Comparison of ENCODE assay signal across 16 mouse cellular contexts in the genomic region with DNA sequence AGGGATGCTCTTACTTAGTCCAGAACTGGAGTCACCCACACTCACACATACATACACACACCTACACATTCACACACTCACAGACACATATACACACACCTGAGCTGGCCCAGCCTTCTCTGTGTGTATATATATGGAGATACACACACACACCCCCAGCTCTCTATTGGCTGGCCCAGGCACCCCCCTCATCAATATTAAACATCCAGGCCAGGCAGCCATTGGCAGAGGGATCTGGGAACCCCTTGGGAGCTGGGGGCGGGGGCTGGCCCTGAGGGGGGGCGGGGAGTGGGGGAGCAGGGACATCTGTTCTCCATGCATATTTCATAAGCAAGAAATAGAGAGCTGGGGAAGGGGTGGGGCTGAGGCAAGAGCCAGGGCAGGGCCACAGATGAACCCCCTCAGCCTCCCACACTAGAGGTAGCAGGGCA. TPM values are rescaled to one million over a fixed set of nuclear protein-coding genes. Genes with fewer than 3 reads are reported as not detected.
DNase-seq lines count a peak whose midpoint lies in the region; ATAC-seq and TF ChIP-seq lines count a peak whose summit lies in the region.
"Had no signal": no experiment of that assay in that cellular context is flagged by ENCODE, and none has a peak within 500 bp of the region (broad histone marks: within the 10 kb centered on the region; RNA-seq: fewer than 3 reads in every experiment).

Gene Nhlh1 (minus strand): TSS at position 83 of the 431 bp plus-strand sequence.

- peak; percentile 69 for ATAC-seq in embryonic facial prominence, embryonic 15.5 days (ENCODE audit: insufficient number of reproducible peaks, low FRiP score, low TSS enrichment, low read depth)
- ATAC-seq in hindbrain, embryonic 14.5 days (ENCODE audit: low FRiP score) = peak; percentile 66
- ATAC-seq in neural tube, embryonic 12.5 days (ENCODE audit: low FRiP score, low read depth) = peak; percentile 77
- ATAC-seq: CD4-positive, CD25-positive, alpha-beta regulatory T cell, adult 4 months; Patski had no signal

- 9% methylated on average over 2 of the region's 2 CpGs for WGBS in embryonic facial prominence, embryonic 15.5 days
- WGBS in hindbrain, embryonic 14.5 days = 6% methylated on average over 2 of the region's 2 CpGs
- WGBS in neural tube, embryonic 12.5 days = 34% methylated on average over 2 of the region's 2 CpGs

- peak within 1 kb of the TSS; percentile 53; the same call in 1 of the 2 replicates for H3K27ac ChIP-seq in layer of hippocampus, adult 2 months
- 0 out of 2 replicates have a peak within 1 kb of the TSS, but pooled peaks have one; percentile 13 for H3K27ac ChIP-seq in embryonic facial prominence, embryonic 15.5 days (replicated peaks)
- peak within 1 kb of the TSS; percentile 78 for H3K27ac ChIP-seq in hindbrain, embryonic 14.5 days
- peak within 1 kb of the TSS; percentile 72 for H3K27ac ChIP-seq in neural tube, embryonic 12.5 days
- H3K27ac ChIP-seq: heart, embryonic 15.5 days had no signal

- TF ChIP-seq CTCF in layer of hippocampus, adult 2 months (conservative IDR thresholded peaks at IDR 0.05) = no peak

- DNase-seq in layer of hippocampus, adult 2 months (ENCODE audit: low spot score in 2 of 2) = no peak
- no peak for DNase-seq in layer of hippocampus, postnatal 25 days (ENCODE audit: extremely low spot score in 1 of 2, low spot score in 1 of 2)
- no peak for DNase-seq in hindbrain, embryonic 14.5 days (ENCODE audit: low spot score)
- no peak for DNase-seq in spleen, adult 18-20 months
- DNase-seq in kidney, adult 11 months = no peak
- no peak for DNase-seq in kidney, postnatal 36 days
- DNase-seq: adrenal gland, postnatal 36 days; cerebellum, postnatal 25 days; kidney, adult 9 months had no signal

- no peak within 1 kb of the TSS for H3K9ac ChIP-seq in embryonic facial prominence, embryonic 15.5 days
- peak within 1 kb of the TSS; percentile 45; the same call in 1 of the 2 replicates for H3K9ac ChIP-seq in hindbrain, embryonic 14.5 days
- H3K9ac ChIP-seq in neural tube, embryonic 12.5 days = peak within 1 kb of the TSS; percentile 48; the same call in 1 of the 2 replicates
- H3K9ac ChIP-seq: heart, embryonic 15.5 days had no signal

- no peak within 1 kb of the TSS; the same call in 1 of the 2 replicates for H3K4me2 ChIP-seq in embryonic facial prominence, embryonic 15.5 days (replicated peaks)
- H3K4me2 ChIP-seq in hindbrain, embryonic 14.5 days (replicated peaks) = peak within 1 kb of the TSS; percentile 66
- peak within 1 kb of the TSS; percentile 84 for H3K4me2 ChIP-seq in neural tube, embryonic 12.5 days (replicated peaks)
- H3K4me2 ChIP-seq: heart, embryonic 15.5 days had no signal

- H3K36me3 ChIP-seq in embryonic facial prominence, embryonic 15.5 days = no peaks in the 10 kb centered on the region
- H3K36me3 ChIP-seq in hindbrain, embryonic 14.5 days (replicated peaks; ENCODE audit: control insufficient read depth, insufficient read depth) = no peaks in the 10 kb centered on the region
- no peaks in the 10 kb centered on the region for H3K36me3 ChIP-seq in neural tube, embryonic 12.5 days
- H3K36me3 ChIP-seq: heart, embryonic 15.5 days had no signal

- peaks cover 43% of the 10 kb centered on the region for H3K27me3 ChIP-seq in embryonic facial prominence, embryonic 15.5 days
- no peaks in the 10 kb centered on the region for H3K27me3 ChIP-seq in hindbrain, embryonic 14.5 days (ENCODE audit: control insufficient read depth, insufficient read depth, low read length)
- H3K27me3 ChIP-seq in neural tube, embryonic 12.5 days (replicated peaks) = peaks cover 7% of the 10 kb centered on the region
- H3K27me3 ChIP-seq: Patski had no signal

- H3K9me3 ChIP-seq in embryonic facial prominence, embryonic 15.5 days (replicated peaks) = no peaks in the 10 kb centered on the region
- H3K9me3 ChIP-seq in hindbrain, embryonic 14.5 days (ENCODE audit: control insufficient read depth, low read length) = no peaks in the 10 kb centered on the region
- no peaks in the 10 kb centered on the region for H3K9me3 ChIP-seq in neural tube, embryonic 12.5 days
- H3K9me3 ChIP-seq: heart, embryonic 15.5 days had no signal

- H3K4me3 ChIP-seq in layer of hippocampus, adult 2 months = no peak within 1 kb of the TSS
- 0 out of 2 replicates have a peak within 1 kb of the TSS, but pooled peaks have one; percentile 6 for H3K4me3 ChIP-seq in embryonic facial prominence, embryonic 15.5 days (replicated peaks)
- H3K4me3 ChIP-seq in hindbrain, embryonic 14.5 days (replicated peaks; ENCODE audit: low read length) = peak within 1 kb of the TSS; percentile 36
- H3K4me3 ChIP-seq in neural tube, embryonic 12.5 days = peak within 1 kb of the TSS; percentile 38
- H3K4me3 ChIP-seq: heart, embryonic 15.5 days had no signal

- peaks cover 33% of the 10 kb centered on the region for H3K4me1 ChIP-seq in embryonic facial prominence, embryonic 15.5 days
- H3K4me1 ChIP-seq in hindbrain, embryonic 14.5 days (replicated peaks; ENCODE audit: control insufficient read depth, insufficient read depth, low read length) = peaks cover 38% of the 10 kb centered on the region
- H3K4me1 ChIP-seq in neural tube, embryonic 12.5 days = peaks cover 73% of the 10 kb centered on the region

RNA-seq across cellular contexts. Expression of gene Nhlh1, which starts in this region (rescaled TPM):
- total RNA-seq in layer of hippocampus, adult 2 months (2021) = 1 to 10 TPM in 1 of 2 experiments, under 1 TPM in 1; 0.79 to 1.2 TPM
- total RNA-seq in layer of hippocampus, postnatal 25 days (2021) = 1 to 10 TPM; 1.3 to 1.6 TPM
- polyA plus RNA-seq in embryonic facial prominence, embryonic 15.5 days (2015; fragmentation: Nextera tagmentation; extraction: Ambion mirVana) = 2.1 and 2.7 TPM in 2 replicates
- polyA plus RNA-seq in hindbrain, embryonic 14.5 days (2014; fragmentation: Nextera tagmentation; extraction: Ambion mirVana) = 2.7 and 3.6 TPM in 2 replicates
- 18.2 and 21.7 TPM in 2 replicates for polyA plus RNA-seq in neural tube, embryonic 12.5 days (2016; fragmentation: Nextera tagmentation; extraction: Ambion mirVana)
- total RNA-seq: adrenal gland, postnatal 36 days had no signal
- polyA plus RNA-seq: CD4-positive, CD25-positive, alpha-beta regulatory T cell, adult 4 months; heart, embryonic 15.5 days; lung, embryonic 16.5 days; Patski; stomach, embryonic 14.5 days had no signal

Comparison
In these comparisons a context has a peak if more than half of its experiments do, and no peak if none do; other contexts are left out.
1. H3K27ac ChIP-seq: peak in every context shown above with its lines; median percentile 78 in hindbrain, embryonic 14.5 days; 72 in neural tube, embryonic 12.5 days; 53 in layer of hippocampus, adult 2 months; 13 in embryonic facial prominence, embryonic 15.5 days.